Mouse (Mus musculus) left cerebral cortex, postnatal 10 days (tissue): Measurements from ENCODE around the gene Pskh1. TPM values are rescaled to one million over a fixed set of nuclear protein-coding genes. Genes with fewer than 3 reads are reported as not detected.
A peak's percentile ranks its signal among the peaks of the same experiment; 100 is the strongest.

Source experiments
- DNase-seq, 2 experiments: peaks; one replicate each; pipeline ENCODE4 v3.0.0; 2021 to 2022; ENCODE audit warnings: low spot score in 2 of 2, mixed read lengths in 1 of 2; ENCODE audit errors: extremely low spot score in 1 of 2
- intact Hi-C: fragments of 180-260 bp; cut with DNase I; formaldehyde crosslinking; loops from one replicate; pipeline ENCODE4 v1.15.1; 2025
- total RNA-seq, 2 experiments: library from RNA; stranded (reverse); gene quantifications; 2 replicates each; pipeline ENCODE4 v1.2.3; 2021

The Pskh1 gene
- total RNA-seq, 2 experiments from 2014 or later = 7.9 to 8.8 TPM

- peak; percentile 82 to 89 for DNase-seq
- intact Hi-C loops = no loop called here
These were observed 19.3 kb upstream of the Pskh1 start, which contains the start of gene Edc4 for GRCm38 (mm10) chr8:105880754-105881520. Edc4 (plus strand) TSS chr8:105880881.

DNA sequence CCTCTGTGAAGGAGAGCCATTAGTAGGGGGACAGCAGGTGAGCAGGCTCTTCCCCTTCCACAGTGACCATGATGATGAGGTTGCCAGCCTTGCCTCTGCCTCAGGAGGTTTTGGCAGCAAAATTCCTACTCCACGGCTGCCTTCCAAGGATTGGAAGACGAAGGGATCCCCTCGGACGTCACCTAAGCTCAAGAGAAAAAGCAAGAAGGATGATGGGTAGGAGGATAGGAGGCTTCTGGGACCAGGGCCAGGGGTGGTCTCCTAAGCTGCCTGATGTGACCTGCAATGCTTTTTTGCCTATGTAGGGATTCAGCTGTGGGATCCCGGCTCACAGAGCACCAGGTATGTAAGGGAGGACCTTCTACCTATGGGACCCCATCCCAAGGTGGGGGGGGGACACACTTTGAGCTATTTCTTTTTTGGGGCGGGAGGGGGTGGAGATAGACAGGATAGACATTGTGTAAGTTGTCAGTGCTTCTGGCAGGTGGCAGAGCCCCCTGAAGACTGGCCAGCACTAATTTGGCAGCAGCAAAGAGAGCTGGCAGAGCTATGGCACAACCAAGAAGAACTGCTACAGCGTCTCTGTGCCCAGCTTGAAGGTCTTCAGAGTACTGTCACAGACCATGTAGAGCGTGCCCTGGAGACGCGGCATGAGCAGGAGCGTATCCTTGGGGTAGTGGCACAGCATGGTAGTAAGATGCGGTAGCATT is 10.3 kb upstream of the Pskh1 start:
- intact Hi-C loops = loop anchor here (5.0 kb wide), 2 partner anchors 42 to 132 kb away; partner anchors contain the start of gene Ctrl
- DNase-seq = no peak

DNA sequence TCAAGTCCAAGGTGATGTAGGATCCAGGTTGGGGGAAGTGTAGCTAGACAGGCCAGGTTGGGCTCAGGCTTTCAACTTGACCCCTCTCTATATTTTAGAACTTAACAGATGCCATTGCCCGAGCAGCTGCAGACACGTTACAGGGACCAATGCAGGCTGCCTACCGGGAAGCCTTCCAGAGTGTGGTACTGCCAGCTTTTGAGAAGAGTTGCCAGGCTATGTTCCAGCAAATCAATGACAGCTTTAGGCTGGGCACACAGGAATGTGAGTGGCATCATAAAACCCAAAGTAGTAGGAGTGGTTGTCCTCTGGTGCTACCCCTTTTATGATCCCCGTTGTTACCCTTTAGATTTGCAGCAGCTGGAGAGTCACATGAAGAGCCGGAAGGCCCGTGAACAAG is 9.4 kb upstream of the Pskh1 start:
- peak in 1 of 2 experiments; percentile 50 for DNase-seq
- intact Hi-C loops = loop anchor here (5.0 kb wide), 2 partner anchors 41 to 131 kb away; partner anchors contain the start of gene Ctrl

DNA sequence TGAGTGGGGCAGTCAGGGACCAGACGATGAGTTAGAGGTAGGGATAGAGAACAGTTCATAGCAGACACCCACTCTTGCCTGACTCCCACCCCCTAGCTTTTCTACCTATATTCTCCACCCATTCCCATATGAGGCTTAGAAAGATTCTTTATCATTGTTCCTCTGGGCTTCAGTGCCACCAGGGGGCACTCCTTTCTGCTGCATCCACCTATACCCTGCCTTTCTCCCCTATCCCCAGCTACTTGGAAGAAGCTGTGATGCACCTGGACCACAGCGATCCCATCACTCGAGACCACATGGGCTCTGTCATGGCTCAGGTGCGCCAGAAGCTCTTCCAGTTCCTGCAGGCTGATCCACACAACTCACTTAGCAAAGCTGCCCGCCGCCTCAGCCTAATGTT is 7.8 kb upstream of the Pskh1 start:
- DNase-seq = peak in 1 of 2 experiments; percentile 41
- intact Hi-C loops = loop anchor here (5.0 kb wide), 2 partner anchors 40 to 130 kb away; partner anchors contain the start of gene Ctrl

- intact Hi-C loops = loop anchor here (5.0 kb wide), 2 partner anchors 39 to 129 kb away; partner anchors contain the start of gene Ctrl
- peak; percentile 66 to 87 for DNase-seq
These were observed 6.9 kb upstream of the Pskh1 start, which contains the start of gene Nrn1l for GRCm38 (mm10) chr8:105893339-105893738. Nrn1l (plus strand) TSS chr8:105893567.

DNA sequence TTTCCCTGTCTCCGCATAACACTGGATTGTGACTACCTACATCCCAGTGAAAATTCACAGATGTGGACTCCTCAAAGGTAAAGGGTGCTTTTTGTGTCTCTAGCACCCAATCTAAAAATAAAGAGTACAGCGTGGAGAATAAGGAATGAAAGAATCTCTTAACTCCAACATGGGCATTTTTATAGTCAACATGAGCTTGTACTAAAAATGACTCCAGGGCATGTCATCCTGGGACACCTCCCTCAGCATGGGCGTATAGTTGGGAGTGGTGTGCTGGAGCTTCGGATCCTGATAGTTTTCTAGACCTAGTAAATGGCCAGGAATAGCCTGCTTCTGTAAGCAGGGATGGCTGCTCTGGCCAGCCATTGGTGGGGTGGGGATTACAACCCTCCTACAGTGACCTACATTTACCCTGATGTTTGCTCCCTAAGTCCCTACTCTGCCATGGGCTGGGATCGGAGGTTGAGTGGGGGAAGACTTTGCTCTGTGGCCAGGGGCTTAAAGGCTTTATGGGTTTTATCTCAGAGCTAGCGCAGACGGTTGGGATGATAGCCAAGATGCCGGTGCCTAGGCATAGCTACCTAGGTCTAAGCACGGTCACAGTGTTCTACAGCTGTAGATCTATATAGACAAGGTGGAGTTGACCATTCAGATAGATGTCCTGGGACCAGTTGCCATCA is 2.3 kb upstream of the Pskh1 start:
- intact Hi-C loops = no loop called here
- DNase-seq = no peak

- intact Hi-C loops = loop anchor here (5.0 kb wide), 1 partner anchor 36 kb away; the partner anchor contains the start of gene Psmb10
- DNase-seq = no peak
These were observed 838 bp downstream of the Pskh1 start for GRCm38 (mm10) chr8:105900941-105901616.

DNA sequence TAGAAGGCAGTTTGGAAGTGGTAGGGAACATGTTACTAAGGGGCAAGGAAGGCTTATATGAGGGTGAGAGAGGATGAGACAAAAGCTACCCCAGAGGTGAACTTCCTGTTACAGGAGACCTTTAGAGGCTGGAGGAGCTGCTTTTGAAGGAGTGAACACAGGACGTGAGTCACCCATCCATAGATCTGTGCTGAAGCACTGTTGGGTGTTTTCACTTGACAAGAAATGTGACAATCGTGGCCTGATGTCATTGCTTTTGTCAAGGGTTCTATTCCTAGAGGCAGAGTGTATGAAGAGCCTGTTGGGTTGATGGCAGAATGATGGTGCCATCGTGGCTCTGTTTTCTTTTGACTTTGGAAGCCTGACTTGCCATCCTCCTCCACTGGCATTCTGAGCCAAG is 19.1 kb downstream of the Pskh1 start:
- intact Hi-C loops = no loop called here
- no peak for DNase-seq

DNA sequence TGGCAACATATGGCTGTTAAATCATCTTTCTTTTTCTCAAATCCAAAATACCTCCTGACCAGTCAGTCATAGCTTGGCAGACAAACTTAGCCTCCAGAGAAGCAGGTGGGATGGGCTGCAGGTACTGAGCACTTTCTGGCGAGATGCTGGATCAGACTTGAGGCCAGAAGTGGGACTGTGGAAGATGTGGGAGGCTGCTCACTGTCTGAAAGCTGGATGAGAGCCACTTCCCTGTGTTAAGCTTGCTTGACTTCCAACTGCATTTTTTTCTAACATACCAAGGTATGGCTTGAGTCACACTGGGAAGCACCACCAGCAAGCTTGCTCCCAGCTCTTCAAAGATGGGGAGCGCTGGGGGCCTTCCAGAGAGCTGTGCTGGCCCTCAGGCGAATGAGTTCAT is 24.9 kb downstream of the Pskh1 start:
- no peak for DNase-seq
- intact Hi-C loops = no loop called here

GRCm38 (mm10) chr8:105930602-105931001 is 30.4 kb downstream of the Pskh1 start:
- intact Hi-C loops = loop anchor here (5.0 to 10.0 kb wide), 3 partner anchors 38 to 218 kb away; partner anchors contain the start of genes Cenpt, Nrn1l and Thap11
- DNase-seq = peak; percentile 53 to 86

DNA sequence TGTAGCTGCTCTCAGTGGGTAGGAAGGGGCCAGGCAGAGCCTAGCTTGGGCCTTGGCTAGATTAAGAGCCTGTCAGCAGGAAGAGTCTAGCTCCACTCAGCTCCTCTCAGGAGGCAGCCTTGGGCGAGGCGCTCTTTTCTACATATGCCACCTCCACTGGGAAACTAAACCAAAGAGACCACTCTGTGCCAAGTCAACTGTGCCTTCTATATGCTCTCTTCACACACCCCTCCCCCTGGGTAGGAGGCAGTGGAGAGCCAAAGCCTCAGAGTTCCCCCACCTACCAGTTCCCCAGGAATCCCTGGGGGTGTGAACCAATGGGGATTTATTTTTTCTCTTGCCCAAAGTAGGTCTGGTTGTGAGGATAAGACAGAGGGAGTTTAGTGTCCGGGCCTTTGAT is 31.0 kb downstream of the Pskh1 start:
- intact Hi-C loops = loop anchor here (5.0 to 10.0 kb wide), 3 partner anchors 39 to 219 kb away; partner anchors contain the start of genes Cenpt, Nrn1l and Thap11
- no peak for DNase-seq

- intact Hi-C loops = loop anchor here (5.0 to 10.0 kb wide), 3 partner anchors 40 to 220 kb away; partner anchors contain the start of genes Cenpt, Nrn1l and Thap11
- no peak for DNase-seq
These were observed 32.3 kb downstream of the Pskh1 start for GRCm38 (mm10) chr8:105932525-105932924.

DNA sequence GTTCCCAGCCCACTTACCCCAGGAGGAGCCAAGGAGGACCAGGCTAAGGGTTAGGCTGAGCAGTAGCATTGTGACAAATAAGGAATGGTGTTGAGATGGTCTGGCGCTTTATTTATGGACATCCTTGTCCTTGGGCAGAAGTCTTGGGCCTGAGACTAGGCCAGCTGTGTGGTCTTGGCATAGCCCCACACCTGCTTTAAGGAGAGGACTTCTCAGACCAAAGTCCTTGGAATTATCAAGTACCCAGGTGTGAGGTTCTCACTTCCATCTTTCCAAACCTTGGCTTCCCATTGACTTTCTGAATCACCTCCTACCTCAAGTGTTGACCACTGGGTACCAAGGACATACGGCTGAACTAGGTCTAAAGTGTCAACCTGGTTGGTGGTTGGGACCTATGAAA is 33.5 kb downstream of the Pskh1 start, which contains the start of gene Ctrl:
TSS of gene Ctrl (minus strand) at position 101 of the 400 bp plus-strand sequence.
- intact Hi-C loops = loop anchor here (5.0 to 10.0 kb wide), 3 partner anchors 41 to 221 kb away; partner anchors contain the start of genes Cenpt, Nrn1l and Thap11
- no peak for DNase-seq

GRCm38 (mm10) chr8:105935105-105935504 is 34.9 kb downstream of the Pskh1 start:
- no peak for DNase-seq
- intact Hi-C loops = loop anchor here (5.0 to 10.0 kb wide), 2 partner anchors 33 to 80 kb away; partner anchors contain the start of genes Cenpt, Pskh1 and Thap11

- intact Hi-C loops = loop anchor here (5.0 to 10.0 kb wide), 2 partner anchors 34 to 81 kb away; partner anchors contain the start of genes Cenpt, Pskh1 and Thap11
- no peak for DNase-seq
These were observed 35.8 kb downstream of the Pskh1 start for GRCm38 (mm10) chr8:105935863-105936603.

GRCm38 (mm10) chr8:105936866-105937475 is 36.7 kb downstream of the Pskh1 start:
- intact Hi-C loops = loop anchor here (5.0 to 10.0 kb wide), 2 partner anchors 35 to 82 kb away; partner anchors contain the start of genes Cenpt, Pskh1 and Thap11
- DNase-seq = peak; percentile 84 to 94
